Mouse (Mus musculus) liver, postnatal 0 days (tissue): ENCODE data around the gene Rps9.

Experiments
- CTCF ChIP-seq: sonication (generic); IDR thresholded peaks from 2 replicates; pipeline ENCODE4 v1.5.1; 2016; ENCODE audit warnings: antibody characterized with exemption, low read depth
- EP300 ChIP-seq: IDR thresholded peaks from 2 replicates; pipeline ENCODE4 v1.6.1; 2016; ENCODE audit warnings: antibody characterized with exemption, low read depth, mild to moderate bottlenecking

DNA sequence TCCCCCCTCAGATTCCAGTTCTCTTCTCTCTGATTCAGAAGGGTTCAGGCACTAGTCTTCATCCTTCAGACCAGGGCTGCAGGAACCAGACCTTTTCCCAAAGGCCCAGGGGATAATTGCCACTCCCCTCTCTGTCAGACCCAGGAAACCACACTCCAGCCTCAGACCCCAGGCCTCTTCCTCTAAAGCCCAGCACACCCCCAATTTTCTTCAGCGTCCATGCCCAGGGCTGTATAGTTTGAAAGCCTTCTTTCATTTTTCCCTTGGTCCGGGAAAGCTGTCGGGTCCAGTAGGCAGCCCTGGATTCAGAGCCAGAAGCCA, 28.6 kb upstream of the Rps9 start:
- no peak for TF ChIP-seq EP300
- TF ChIP-seq CTCF: no peak
